Mouse (Mus musculus): Measurements from ENCODE around the gene Kxd1. TPM values are rescaled to one million over a fixed set of nuclear protein-coding genes. Genes with fewer than 3 reads are reported as not detected.
A peak's percentile ranks its signal among the peaks of the same experiment; 100 is the strongest.

The Kxd1 gene
- total and polyA plus RNA-seq, 3 experiments: 75.9 to 87.3 (median 82.8) TPM

DNA sequence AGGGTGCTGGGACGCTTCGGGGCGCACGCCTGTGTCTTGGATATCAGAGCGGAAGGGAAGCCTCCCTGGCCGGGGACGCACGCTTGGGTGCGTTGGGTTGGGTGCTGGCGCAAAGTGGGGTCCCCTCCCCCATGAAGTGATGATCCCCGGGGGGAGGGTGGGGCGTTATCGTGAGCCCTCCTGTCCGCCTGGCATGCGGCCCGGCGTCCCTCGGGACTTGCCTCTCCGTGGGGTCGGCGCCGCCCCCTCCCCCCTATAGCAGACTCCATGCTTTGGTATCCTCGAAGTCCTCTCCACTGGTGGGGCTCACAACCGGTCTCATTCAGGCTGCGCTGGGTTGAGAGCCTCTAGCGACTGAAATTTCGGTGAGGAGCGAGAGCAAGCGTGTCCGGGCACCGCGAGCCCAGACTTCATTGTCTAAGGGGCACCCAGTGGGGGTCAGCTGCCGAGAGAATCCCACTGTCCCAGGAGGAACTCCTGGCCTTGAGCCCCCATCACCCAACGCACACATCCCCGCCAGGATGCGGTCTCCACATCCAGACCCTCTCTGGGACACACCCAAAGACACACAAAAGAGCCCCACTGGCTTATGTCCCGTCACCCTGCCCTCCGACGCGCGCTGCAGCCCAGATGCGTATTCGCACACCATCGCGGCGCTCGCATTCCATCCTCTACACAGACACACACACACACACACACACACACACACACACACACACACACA lies 33.9 kb downstream of the Kxd1 start:
- DNase-seq: no peak

DNA sequence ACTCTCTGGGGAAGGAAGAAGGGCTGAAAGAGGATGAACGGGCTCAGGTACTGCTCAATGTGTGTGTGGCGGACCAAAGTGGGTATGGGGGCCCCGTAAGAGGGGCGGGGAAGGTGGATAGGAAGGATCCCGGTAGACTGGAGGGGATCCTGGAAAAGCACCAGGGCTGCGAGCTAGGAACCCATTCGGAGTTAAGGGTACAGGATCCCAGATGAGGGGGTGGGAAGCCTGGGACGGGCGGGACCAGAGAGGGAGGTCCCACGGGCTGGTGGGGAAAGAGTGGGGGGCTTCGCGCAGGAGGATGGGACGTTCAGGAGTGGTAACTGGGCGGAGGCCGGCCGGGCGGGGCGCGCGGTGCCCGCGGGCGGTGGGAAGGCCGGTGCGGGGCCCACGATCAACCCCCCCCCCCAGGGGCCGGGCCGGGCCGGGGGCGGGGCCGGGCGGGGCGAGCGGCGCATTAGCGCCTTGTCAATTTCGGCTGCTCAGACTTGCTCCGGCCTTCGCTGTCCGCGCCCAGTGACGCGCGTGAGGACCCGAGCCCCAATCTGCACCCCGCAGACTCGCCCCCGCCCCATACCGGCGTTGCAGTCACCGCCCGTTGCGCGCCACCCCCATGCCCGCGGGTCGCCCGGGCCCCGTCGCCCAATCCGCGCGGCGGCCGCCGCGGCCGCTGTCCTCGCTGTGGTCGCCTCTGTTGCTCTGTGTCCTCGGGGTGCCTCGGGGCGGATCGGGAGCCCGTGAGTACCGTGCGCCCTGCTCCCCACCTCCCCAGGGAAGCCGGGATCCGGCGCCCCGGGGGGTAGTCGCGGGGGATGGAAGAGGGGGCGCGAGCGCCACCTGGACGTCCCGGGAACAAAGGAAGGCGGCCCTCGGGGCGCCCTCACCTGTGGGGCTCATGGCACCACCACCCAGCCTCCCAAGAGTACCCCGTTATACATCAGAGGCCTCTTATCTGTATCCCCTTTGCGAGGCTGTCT lies 34.8 kb downstream of the Kxd1 start, which contains the start of gene Crlf1:
Gene Crlf1, plus strand, starts transcription at position 495 of the 977 bp plus-strand sequence.
- DNase-seq: peak; percentile 52

DNA sequence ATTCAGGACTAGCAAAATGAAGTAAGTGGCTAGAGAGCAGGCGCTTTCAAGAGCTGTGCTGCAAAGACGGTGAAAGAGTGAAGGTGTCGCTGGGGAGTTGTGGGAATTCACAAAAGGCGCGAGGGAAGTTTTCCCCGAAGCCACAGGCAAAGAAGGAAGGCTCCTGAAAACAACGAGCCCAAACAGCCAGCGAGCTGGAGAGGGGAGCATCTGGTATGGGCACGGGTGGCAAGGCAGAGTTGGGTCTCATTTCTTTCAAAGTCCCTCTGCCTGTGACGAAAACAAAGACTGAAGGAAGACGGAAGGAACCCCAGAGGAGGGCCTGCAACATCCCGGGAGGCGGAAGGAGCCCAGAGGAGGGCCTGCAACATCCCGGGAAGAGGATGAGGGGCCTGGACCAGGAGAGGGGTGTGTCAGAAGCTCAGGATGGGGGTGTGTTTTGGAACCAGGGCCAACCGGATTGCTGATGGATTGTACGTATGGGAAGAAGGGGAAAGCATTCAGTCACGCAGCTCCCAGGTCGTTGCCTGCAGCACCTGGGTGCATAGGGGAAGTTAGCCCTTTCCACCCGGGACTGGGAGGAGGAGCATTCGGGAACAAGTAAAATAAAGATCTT lies 36.8 kb downstream of the Kxd1 start:
- DNase-seq: no peak

DNA sequence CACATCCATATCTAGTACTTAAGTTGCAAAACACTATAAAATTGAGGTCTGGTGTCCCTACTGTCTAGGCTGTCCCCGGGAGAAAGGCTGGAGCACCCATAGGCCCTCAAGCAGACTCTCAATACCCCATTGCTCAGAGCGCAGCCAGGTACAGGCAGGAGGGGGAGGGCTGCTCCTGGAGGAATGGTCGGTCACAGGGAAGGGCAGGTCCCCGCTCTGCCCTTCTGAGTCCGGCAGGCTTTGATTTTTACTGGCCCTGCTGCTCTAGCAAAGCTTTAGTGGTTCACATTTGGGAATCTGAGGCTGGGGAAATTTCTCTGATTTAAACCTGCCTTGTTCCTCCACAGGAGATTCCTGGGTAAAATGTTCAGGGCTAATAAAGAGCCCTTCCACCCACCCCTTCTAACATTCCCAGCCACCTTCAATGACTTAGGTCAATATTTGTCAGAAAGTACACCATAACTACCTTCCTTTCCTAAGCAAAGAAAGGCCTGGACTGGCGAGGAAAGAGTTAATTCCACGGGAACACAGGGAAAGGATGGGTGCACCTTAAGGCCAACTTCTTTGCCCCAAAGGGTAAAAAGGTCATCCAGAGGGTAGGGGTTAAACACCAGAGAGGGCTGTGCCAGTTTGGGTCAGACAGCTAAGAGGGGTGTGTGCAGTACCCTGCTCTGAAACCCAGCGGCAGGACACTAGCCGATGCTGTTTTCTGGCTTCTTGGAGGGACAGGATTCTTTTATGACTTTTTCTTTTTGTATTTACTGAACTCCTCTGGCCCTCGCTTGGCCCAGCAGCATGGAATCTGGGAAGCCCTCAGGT lies 37.5 kb downstream of the Kxd1 start:
- DNase-seq: no peak

DNA sequence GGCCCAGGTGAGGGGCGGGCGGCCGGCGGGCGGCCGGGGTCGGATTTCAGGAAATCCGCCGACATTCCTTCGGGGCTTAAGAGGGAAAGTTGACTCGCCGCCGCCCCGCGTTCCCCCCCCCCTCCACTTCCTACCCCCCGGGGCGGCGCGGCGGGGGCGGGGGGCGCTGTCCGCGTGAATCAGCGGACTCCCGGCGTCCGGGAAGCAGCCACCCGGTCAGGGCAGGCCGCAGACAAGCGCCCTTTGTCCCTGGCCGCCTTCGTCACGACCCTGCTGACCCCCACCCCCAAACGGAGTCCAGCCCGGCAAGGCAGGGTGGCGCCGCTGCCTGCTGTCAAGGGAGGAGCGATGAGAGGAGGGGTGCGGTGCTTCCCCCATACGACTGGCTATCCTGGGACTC lies 38.2 kb downstream of the Kxd1 start:
- no peak for DNase-seq

DNA sequence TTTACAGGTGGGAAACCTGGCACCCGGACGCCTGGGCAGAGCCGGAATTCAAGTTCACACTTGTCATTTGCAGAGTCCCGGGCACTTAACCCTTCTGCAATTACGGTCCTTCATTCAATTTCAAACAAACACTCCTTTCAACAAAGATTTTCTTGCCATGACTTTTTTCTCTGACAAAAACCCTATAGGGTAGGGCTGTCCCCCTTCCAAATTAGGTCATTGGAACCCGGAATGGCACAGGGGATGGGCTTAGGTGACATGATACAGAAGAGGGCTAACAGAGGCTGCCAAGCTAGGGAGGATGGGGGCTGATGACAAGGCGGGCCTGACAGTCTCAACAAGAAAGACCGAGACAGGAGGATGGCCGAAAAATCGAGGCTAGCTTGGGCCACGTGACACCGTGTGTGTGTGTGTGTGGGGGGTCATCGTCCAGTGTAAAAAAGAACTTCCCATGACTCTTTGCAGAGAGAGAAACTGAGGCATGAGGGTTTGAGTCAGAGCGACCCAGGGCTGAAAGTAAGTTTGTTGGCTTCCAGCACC lies 38.8 kb downstream of the Kxd1 start:
- DNase-seq: no peak

DNA sequence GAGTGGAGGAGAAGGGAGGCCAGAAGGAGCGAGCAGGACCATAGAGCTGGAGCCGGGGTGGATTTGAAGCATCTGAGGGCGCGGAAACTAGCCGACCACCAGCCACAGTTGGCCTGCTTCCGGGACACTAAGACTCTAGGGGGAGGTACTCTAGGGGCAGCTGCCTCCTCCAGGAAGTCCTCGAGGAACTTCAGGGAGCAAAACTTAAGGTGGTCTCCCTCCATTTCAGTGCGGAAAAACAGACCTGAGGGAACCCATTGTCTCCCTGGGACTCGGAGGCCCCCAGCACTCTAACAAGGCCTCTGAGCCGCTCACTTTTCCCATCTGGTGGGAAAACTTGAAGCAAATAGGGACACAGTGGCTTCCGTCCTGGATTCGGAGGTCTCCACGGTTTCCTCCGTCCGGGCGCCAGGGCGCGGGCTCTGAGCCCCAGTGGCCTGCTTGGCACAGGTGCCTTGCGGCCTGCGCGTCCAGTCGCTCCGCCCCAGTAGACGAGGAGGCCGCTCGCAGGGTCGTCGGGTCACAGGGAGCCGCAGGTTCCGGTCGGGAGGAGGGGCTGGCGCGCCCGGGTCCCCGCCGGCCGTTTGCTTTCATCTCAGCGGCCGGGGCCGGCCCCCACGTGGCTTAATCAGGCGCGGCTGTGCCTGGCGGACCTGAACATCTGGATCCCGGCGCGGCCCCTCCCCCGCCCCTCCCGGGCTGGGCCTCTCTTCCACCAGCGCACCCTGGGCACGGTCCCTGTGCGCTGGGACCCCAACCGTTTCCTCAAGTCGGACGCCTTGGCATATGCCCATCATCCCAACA lies 39.6 kb downstream of the Kxd1 start:
- peak; percentile 47 for DNase-seq

DNA sequence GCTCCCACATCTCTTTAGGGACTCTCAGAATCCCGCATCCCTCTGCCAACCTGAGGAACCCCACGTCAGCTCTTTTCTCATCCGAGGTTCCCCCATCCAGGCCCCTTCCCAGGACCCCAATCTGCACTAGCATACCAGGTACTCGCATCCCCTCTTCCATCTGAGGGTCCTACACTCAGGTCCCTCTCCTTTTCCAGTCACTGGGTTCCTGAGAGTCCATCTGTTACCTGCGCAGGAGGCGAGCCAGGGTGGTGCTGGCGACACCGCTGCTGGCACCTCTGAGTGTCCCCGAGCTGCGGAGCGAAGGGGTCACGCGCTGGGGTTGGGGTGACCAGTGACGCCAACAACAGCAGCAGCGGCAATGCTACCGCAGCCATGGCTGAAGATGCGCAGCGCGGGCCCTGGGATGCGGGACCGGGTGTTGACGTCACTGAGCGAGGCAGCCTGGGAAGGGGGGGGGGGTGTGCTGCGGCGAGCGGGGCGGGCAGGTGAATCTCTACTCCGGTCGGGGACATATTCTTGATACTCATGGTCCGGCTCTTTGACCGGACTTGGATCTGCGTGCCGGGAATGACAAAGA lies 40.7 kb downstream of the Kxd1 start, which contains the start of gene Tmem59l:
Gene Tmem59l, minus strand, starts transcription at position 418 of the 580 bp plus-strand sequence.
- no peak for DNase-seq

DNA sequence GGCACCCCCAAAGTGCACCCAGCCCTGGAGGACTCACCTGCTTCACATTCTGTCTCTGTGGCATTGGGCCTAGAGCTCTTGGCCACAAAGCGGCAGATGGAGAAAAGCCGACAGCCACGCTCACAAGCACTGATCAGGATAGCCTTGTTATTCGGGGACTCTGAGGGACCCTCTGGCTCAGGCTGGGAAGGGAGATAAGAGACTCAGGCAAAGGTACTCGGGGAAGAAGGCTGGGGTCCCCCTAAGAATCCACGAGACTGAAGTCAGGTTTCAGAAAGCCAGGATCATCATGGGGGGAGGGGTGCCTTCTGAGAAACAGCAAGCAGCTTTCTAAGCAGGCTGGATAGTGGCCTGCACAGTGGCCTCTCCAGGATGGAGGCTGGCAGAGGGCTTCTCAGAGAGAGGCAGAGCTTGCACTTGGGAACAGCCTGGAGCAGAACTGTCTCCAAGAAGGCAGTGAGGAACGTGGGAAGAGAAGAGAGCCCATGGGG lies 41.5 kb downstream of the Kxd1 start:
- no peak for DNase-seq

DNA sequence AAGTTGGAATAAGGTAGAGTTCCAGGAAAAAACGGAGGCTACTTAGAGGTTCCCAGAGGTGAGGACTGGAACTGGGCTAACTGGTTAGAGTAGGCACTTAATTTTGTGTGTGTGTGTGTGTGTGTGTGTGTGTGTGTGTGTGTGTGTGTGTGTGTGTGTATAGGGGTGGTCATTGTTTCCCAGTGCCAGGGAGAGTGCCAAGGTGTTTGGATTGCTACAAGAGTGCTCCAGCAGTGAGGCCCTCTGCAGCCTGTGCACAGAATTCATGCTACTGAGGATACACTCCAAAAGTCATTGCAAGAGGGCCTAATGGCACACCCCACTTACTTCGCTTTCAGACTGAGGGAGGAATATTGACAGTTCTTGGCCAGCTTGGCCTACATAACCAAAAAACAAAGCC lies 44.8 kb downstream of the Kxd1 start:
- no peak for DNase-seq

DNA sequence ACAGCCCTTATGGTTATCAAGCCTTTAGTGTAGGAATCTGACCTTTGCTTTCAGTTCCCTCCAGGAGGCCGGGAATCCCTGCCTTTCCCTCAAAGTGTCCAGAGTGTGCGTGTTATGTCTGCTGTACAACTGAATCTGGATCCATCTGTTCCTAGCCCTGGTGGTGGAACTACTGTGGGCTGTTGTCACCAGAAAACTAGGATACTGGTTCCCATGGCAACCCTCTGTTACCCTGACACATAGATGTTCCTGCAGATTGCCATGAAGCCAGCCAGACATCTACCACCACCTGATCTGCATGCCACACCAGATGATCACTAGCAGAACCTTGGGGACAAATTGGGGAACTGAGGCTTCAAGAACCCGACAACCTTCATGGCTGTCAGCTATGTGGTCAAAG lies 45.8 kb downstream of the Kxd1 start:
- no peak for DNase-seq

DNA sequence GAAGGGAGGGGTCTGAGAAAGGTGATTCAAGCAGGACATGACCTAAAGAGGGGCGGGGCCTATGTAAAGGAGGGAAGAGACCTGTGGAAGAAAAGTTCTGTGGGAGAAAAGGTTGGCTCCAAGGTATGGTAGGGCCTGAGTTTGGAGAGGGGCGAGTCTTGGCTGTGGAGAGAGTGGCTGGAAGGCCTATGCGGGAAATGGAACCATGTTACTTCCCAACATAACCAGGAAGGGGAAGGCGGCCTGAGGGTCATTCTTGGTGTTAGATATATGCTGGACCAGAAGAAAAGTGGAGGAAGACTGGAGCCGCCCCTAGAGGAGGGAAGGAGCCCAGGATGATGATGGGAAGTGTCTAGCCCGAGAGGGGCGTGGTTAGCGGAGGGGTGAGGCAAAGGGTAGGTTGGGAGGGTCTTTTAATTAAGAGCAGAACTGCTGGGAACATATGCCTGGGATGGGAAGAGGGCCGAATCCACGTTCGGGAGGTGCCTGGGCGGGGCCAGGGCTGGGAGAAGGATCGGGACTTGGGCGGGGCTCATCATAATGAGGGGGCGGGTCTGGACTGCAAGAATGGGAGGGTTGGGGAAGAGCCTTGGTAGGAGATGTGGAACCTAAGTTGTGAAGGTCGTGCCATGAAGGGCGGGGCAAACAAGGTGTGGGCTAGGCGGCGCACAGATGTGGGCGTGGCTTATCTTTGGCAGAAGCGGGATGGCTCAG lies 50.3 kb downstream of the Kxd1 start:
- no peak for DNase-seq

DNA sequence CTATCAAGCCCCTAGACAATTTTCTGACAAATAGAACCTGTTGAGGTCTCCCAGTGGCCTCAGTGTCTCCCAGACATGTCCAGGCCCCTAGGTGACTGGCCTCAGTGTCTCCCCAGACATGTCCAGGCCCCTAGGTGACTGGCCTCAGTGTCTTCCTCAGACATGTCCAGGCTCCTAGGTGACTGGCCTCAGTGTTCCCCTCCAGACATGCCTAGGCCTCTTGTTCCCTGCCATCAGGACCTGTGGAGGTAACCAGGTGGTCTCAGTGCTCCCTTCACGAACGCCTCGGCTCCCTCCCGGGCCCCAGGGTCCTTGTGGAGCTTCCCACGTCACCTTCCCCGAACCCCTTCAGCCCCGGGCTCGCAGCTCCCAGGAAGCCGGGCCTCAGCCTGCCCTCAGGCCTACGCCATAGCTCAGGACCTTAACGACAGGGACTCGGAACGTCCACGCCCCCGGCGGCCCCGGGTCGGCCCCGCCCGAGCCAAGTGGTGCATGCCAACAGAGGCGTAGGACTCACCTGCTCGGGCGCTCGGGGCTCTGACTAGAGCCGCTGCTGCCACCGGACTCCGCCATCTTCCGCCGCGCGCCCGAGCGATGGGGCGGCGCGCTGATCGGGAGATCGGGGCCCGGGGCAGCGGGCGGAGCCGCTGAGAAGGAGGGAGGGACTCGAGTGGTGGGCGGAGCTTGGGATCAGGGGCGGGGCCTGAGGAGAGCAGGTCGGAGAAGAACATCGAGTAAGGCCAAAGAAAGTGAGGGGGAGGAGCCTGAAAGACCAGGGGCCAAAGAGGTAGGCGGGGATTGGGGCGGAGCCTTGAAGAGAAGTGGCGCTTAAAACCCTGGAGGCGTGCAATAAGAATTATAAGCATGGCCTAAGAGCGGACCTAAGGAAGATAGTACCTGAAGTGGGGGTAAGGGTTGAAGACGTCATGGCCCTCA lies 51.2 kb downstream of the Kxd1 start, which contains the start of gene Klhl26:
Gene Klhl26, minus strand, starts transcription at position 636 of the 936 bp plus-strand sequence.
- DNase-seq: peak; percentile 98

DNA sequence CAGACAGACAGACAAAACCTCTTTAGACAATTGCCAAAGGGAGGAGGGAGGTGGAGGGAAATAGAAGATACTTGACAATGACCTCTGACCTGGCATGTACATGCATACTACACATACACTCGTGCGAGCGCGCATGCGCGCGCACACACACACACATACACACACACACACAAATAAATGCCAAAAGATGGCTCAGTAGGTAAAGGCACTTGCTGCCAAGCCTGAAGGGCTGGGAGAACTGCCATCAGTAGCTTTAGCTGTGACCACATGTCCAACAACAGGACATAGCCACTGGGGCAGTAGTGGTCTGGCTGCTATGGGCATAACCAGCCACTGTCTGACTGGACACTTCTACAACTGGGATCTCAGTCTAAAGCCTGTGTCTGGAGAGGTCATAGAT lies 55.9 kb downstream of the Kxd1 start:
- DNase-seq: no peak

DNA sequence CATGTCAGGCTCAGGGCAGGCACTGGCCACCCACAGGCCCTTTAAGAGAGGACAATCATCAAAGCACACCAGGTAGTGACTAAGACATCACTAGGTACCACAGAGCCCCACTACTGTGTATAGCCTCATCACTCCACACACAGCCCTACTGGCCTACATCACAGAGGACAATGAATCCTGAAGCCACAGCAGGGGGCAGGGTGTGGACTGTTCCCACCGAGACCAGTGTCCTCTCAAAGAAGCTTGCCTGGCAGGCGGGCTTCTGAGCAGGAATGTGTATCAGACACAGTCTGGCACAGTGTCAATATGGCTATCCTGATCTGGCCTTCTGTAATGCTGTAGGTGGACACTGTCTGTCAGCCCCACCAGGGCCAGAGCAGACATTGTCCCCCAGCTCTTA lies 57.8 kb downstream of the Kxd1 start:
- DNase-seq: no peak

DNA sequence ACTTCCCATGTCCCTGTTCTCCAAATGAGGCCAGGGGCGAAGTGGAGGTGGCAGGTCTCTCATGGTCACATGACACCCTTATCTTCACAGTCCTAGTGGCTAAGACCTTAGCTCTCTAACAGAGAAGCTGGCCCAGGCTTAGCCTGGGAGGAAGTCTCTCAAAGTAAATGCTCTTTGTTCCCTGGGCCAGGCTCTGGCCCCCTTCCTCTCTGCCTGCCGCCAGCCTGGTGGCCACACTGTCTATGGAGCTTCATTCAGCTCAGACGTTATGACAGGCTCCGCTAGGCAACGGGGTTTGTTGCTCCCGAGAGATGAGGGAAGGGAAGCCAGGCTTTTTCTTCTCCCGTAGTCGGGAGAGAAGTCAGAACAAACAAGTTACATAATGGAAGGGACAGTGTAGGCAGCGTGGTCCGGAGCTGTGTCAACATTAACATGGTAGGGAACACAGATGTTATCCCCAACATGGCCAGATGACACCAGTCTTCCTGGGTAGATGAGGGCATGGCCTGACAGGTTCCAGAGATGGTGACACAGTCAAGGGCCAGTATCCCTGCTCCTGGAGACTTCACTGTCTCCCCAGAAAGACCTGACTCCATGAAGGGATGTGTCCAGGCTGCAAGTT lies 58.4 kb downstream of the Kxd1 start:
- DNase-seq: no peak

DNA sequence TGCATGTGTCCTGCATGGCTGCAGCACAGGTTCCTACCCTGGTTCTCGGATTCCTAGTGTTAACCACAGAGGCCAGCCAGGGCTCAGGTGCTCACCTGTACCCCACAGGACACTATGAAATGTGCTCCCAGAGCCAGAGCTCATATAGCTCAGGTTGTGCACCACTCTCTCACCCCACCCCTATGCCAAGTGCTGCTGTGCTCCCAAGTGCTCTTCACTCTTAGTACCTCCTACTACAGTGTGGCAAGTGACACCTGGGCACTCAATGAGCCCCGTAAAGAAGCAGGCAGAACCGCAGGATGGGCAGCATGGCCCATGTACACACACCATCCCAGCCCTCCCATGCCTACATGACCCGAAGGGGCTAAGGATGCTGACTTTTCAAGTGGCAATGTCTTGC lies 59.0 kb downstream of the Kxd1 start:
- no peak for DNase-seq

DNA sequence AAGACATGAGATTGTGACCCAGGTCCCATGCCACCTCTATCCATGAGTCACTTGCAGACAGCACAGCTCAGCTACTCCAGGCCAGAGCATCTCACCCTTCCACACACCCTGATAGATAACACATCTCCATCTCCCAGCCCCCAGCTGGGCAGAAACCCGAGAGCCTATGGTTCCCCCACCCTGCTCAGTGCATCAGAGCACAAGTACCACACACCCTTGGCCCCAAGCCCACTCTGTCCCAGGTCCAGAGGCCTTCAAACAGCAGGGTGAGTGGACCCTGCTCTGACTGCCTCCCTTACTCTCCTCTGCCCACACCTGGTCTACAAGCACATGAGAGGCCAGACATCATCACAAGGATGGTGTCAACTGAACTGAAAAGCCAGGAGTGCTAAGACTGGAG lies 59.8 kb downstream of the Kxd1 start:
- DNase-seq: no peak
